Mouse (Mus musculus) liver, embryonic 13.5 days (tissue): ENCODE measurements around the gene Abcc4. TPM values are rescaled to one million over a fixed set of nuclear protein-coding genes. Genes with fewer than 3 reads are reported as not detected.

Experiments used
- ATAC-seq: fragments of 200-750 bp; cut with Nextera tagmentation; 2 replicates; pipeline ENCODE4 v1.8.0; 2017; ENCODE audit warnings: low read depth, mild to moderate bottlenecking, moderate number of reproducible peaks, moderate library complexity
- DNase-seq: peaks from one replicate; pipeline ENCODE4 v3.0.0; 2022
- H3K27ac ChIP-seq: fragments of 300-500 bp; sonication (generic); 2 replicates; pipeline ENCODE4 v1.5.1; 2015; ENCODE audit warnings: moderate library complexity, mild to moderate bottlenecking, inconsistent platforms
- H3K27me3 ChIP-seq: fragments of 300-500 bp; sonication (generic); 2 replicates; pipeline ENCODE4 v1.6.1; 2015; ENCODE audit warnings: mild to moderate bottlenecking, inconsistent platforms
- H3K36me3 ChIP-seq: fragments of 300-500 bp; sonication (generic); 2 replicates; pipeline ENCODE4 v1.6.1; 2015; ENCODE audit warnings: mild to moderate bottlenecking, inconsistent platforms
- H3K4me1 ChIP-seq: fragments of 300-500 bp; sonication (generic); replicated peaks from 2 replicates; pipeline ENCODE4 v1.6.1; 2015; ENCODE audit warnings: inconsistent platforms
- H3K4me2 ChIP-seq: fragments of 300-500 bp; sonication (generic); 2 replicates; pipeline ENCODE4 v1.6.1; 2015; ENCODE audit warnings: inconsistent platforms, mild to moderate bottlenecking, moderate library complexity
- H3K4me3 ChIP-seq: fragments of 300-500 bp; sonication (generic); replicated peaks from 2 replicates; pipeline ENCODE4 v1.5.1; 2015; ENCODE audit warnings: mild to moderate bottlenecking, inconsistent platforms
- H3K9ac ChIP-seq: fragments of 300-500 bp; sonication (generic); 2 replicates; pipeline ENCODE4 v1.6.1; 2015; ENCODE audit warnings: mild to moderate bottlenecking, inconsistent platforms
- H3K9me3 ChIP-seq: fragments of 300-500 bp; sonication (generic); replicated peaks from 2 replicates; pipeline ENCODE4 v1.6.1; 2016; ENCODE audit warnings: inconsistent platforms
- WGBS: fragments of 180-500 bp; shearing (Covaris S2); methylation state at CpG from one replicate; pipeline ENCODE4 v1.1.7; 2015; ENCODE audit not compliant: insufficient replicate concordance; 5-methylcytosine and 5-hydroxymethylcytosine counted together
- polyA plus RNA-seq: library from polyadenylated mRNA; unstranded; fragments of >200 nt; fragmentation: Nextera tagmentation; extraction: Ambion mirVana; gene quantifications from 2 replicates; pipeline ENCODE4 v1.2.1, GENCODE M21; 2015

Gene Abcc4
- polyA plus RNA-seq, 1 experiment from 2014 or later = 1.7 TPM

DNA sequence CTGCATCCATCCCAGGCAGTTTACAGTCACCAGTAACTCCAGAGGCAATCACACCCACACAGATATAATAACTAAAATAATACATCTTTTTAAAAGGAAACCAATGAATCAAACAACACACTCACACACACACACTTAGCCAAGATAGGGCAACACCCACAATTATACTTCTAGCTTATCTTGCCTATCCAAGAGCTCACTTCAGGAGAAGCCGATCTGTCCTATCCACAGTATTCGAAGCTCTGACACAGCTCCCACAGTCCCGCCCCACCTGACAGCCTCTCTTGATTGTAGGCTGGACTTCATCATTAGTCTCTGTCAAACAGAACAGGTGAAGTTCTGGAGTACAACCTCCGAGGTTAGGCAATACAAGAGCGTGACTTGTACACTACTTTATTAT, 19.4 kb upstream of the Abcc4 start:
- no peak overlapping the region for H3K4me3 ChIP-seq
- H3K27me3 ChIP-seq = no peaks in the 10 kb centered on the region
- DNase-seq (no peak), ATAC-seq (no peak)
- H3K9ac ChIP-seq = no peak overlapping the region
- H3K9me3 ChIP-seq = no peaks in the 10 kb centered on the region
- H3K4me2 ChIP-seq = no peak overlapping the region
- no peak overlapping the region for H3K27ac ChIP-seq
- H3K36me3 ChIP-seq = no peaks in the 10 kb centered on the region
- 51% methylated on average over 5 of the region's 5 CpGs for WGBS
- H3K4me1 ChIP-seq = no peaks in the 10 kb centered on the region; the same call in 1 of the 2 replicates

- H3K36me3 ChIP-seq = no peaks in the 10 kb centered on the region
- DNase-seq = no peak
- H3K9me3 ChIP-seq = no peaks in the 10 kb centered on the region
- H3K27me3 ChIP-seq = no peaks in the 10 kb centered on the region; the same call in 1 of the 2 replicates
- H3K4me1 ChIP-seq = no peaks in the 10 kb centered on the region
- no peak overlapping the region for H3K4me2 ChIP-seq
- ATAC-seq = no peak
- H3K9ac ChIP-seq = no peak overlapping the region
- no peak overlapping the region for H3K27ac ChIP-seq
- WGBS = 60% methylated on average over 11 of the region's 11 CpGs
- no peak overlapping the region for H3K4me3 ChIP-seq
Observed at GRCm38 (mm10) chr14:118723920-118724693, 18.1 kb upstream of the Abcc4 start.

- Histone ChIP-seq H3K27me3 (peaks cover 14% of the 10 kb centered on the region), H3K36me3 (no peaks in the 10 kb centered on the region), H3K4me2 (no peak overlapping the region), H3K9ac (no peak overlapping the region), H3K4me3 (no peak overlapping the region), H3K27ac (no peak overlapping the region), H3K4me1 (no peaks in the 10 kb centered on the region), H3K9me3 (no peaks in the 10 kb centered on the region)
- ATAC-seq (no peak), DNase-seq (no peak)
- 65% methylated on average over 10 of the region's 10 CpGs for WGBS
Observed at GRCm38 (mm10) chr14:118719566-118720174, 13.7 kb upstream of the Abcc4 start.

DNA sequence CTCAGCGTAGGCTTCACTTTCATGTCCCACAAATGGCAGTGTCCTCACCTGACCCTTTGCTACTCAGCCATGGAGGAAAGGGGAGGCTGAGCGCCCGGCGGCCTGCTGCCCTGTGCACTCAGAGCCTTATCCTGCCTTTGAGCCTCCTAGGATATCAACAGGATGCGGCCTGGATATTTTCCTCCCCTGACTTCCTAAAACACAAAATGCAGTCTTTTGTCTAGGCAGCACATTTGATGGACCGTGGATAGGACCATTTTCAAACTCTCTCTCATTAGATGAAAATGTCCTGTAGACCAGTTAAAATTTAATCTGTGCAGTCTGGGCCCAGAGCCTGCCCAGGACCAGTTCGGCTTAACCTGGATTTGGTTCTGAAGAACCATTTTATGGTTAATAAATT, 12.6 kb upstream of the Abcc4 start:
- Histone ChIP-seq H3K9me3 (no peaks in the 10 kb centered on the region), H3K27me3 (peaks cover 23% of the 10 kb centered on the region), H3K27ac (no peak overlapping the region), H3K4me3 (no peak overlapping the region), H3K9ac (no peak overlapping the region), H3K4me2 (no peak overlapping the region), H3K4me1 (peaks cover 1% of the 10 kb centered on the region), H3K36me3 (no peaks in the 10 kb centered on the region)
- no peak for DNase-seq
- no peak for ATAC-seq
- 51% methylated on average over 7 of the region's 7 CpGs for WGBS

GRCm38 (mm10) chr14:118716372-118717312, 10.6 kb upstream of the Abcc4 start:
- H3K4me2 ChIP-seq = no peak overlapping the region
- H3K27me3 ChIP-seq = peaks cover 39% of the 10 kb centered on the region
- H3K4me1 ChIP-seq = peaks cover 7% of the 10 kb centered on the region
- ATAC-seq (no peak), DNase-seq (no peak)
- H3K9me3 ChIP-seq = no peaks in the 10 kb centered on the region
- H3K36me3 ChIP-seq = no peaks in the 10 kb centered on the region
- H3K4me3 ChIP-seq = no peak overlapping the region
- WGBS = 71% methylated on average over 16 of the region's 16 CpGs
- no peak overlapping the region for H3K27ac ChIP-seq
- no peak overlapping the region for H3K9ac ChIP-seq

DNA sequence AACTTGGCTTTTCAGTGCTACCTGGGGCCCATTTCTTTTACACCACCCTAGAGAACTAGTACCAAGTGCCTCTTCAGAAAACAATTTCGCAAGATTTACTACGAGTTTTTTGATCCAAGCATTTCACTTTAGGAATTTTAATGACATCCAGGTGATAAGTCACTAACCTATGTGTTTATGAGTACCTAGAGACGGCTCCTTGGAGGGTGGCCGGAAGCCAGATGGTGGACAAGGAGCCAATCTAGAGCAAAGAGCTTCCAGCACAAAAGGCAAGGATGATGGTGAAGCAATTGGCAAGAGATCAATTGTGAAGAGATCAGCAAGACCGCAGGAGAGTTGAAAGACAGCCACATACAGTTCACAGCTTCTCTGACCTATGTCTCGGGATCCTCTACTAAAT, 8.7 kb upstream of the Abcc4 start:
- Histone ChIP-seq H3K27ac (no peak overlapping the region), H3K4me2 (no peak overlapping the region), H3K4me3 (no peak overlapping the region), H3K9me3 (no peaks in the 10 kb centered on the region), H3K9ac (no peak overlapping the region), H3K36me3 (no peaks in the 10 kb centered on the region), H3K27me3 (peaks cover 40% of the 10 kb centered on the region), H3K4me1 (peaks cover 13% of the 10 kb centered on the region)
- WGBS = 72% methylated on average over 6 of the region's 6 CpGs
- DNase-seq = no peak
- ATAC-seq = no peak

GRCm38 (mm10) chr14:118714320-118714719, 8.3 kb upstream of the Abcc4 start:
- H3K4me3 ChIP-seq = no peak overlapping the region
- no peak overlapping the region for H3K4me2 ChIP-seq
- 67% methylated on average over 2 of the region's 2 CpGs for WGBS
- no peak overlapping the region for H3K27ac ChIP-seq
- ATAC-seq = no peak
- H3K4me1 ChIP-seq = peaks cover 17% of the 10 kb centered on the region
- DNase-seq = no peak
- peaks cover 40% of the 10 kb centered on the region for H3K27me3 ChIP-seq
- no peaks in the 10 kb centered on the region for H3K36me3 ChIP-seq
- H3K9me3 ChIP-seq = no peaks in the 10 kb centered on the region
- no peak overlapping the region for H3K9ac ChIP-seq

DNA sequence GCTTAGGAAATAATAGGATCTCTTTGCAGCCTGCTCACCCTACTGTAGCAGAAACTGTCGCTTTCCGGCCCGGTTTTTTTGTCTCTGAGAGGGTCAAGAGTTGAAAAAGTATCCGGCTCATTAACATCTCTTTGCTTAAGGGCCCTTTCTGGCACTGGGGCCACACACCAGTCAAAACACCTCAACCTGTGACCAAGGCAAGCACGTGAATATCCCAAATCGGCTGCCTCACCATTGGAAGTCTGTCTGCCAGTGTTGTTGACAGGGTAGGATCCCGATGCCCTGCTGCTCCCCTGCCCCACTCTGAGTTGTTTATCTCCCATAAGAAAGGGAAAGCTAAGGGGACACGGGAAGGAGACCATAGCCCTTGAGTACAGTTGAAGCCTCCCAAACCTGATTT, 7.8 kb upstream of the Abcc4 start:
- no peak overlapping the region for H3K27ac ChIP-seq

DNA sequence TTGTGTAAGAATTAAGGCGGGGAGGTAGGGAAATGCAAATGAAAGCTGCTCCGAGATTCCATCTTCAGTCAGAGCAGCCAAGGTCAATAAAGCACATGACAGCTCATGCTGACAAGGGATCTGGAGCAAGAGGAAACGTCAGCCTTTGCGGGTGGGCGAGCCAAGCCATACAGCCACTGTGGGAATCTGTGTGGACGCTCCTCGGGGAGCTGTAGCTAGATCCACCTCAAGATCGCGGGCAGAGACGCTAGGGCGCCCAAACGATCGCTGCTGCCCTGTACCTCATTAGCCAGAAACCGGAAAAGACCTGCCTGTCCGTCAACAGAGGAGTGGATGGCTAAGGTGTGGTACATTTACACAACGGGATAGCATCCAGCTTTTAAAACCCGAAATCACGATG, 7.4 kb upstream of the Abcc4 start:
- peak overlapping the region; percentile 29 for H3K4me3 ChIP-seq
- no peak overlapping the region for H3K9ac ChIP-seq
- WGBS = 5% methylated on average over 18 of the region's 18 CpGs
- H3K4me2 ChIP-seq = peak overlapping the region; percentile 55
- H3K36me3 ChIP-seq = no peaks in the 10 kb centered on the region
- H3K9me3 ChIP-seq = no peaks in the 10 kb centered on the region
- no peak for ATAC-seq
- H3K27me3 ChIP-seq = peaks cover 40% of the 10 kb centered on the region
- no peak overlapping the region for H3K27ac ChIP-seq
- DNase-seq = no peak
- H3K4me1 ChIP-seq = peaks cover 19% of the 10 kb centered on the region

More for the DNA sequence above, 7.8 kb upstream of the Abcc4 start:
- H3K27me3 ChIP-seq = peaks cover 40% of the 10 kb centered on the region
- no peak overlapping the region for H3K9ac ChIP-seq
- no peak for DNase-seq
- ATAC-seq = no peak
- H3K4me2 ChIP-seq = peak overlapping the region; percentile 55
- H3K36me3 ChIP-seq = no peaks in the 10 kb centered on the region
- WGBS = 23% methylated on average over 8 of the region's 8 CpGs
- H3K4me1 ChIP-seq = peaks cover 19% of the 10 kb centered on the region
- H3K9me3 ChIP-seq = no peaks in the 10 kb centered on the region
- H3K4me3 ChIP-seq = no peak overlapping the region

DNA sequence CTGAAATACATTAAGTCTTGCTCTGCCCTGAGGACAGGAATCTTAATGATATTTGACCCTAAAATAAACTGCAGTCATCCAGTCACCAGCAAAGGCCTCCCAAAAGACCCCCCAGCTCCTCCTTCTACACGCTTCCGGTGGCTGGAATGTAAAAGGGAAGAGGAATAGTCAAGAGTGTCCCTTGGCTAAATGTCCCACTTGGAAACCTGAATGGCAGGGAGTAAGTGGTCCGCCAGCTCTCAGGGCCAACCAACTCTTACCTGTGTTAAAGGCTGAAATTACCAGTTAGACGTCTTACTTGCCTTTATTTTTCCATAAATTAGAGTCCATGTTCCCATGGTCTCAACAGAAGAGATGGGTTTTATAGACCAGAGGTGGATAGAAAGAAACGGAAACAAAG, 6.9 kb upstream of the Abcc4 start:
- Histone ChIP-seq H3K4me2 (peak overlapping the region; percentile 55), H3K27ac (no peak overlapping the region), H3K9ac (no peak overlapping the region), H3K4me1 (peaks cover 19% of the 10 kb centered on the region), H3K4me3 (peak overlapping the region; percentile 29; the same call in 1 of the 2 replicates), H3K9me3 (no peaks in the 10 kb centered on the region), H3K36me3 (no peaks in the 10 kb centered on the region), H3K27me3 (peaks cover 40% of the 10 kb centered on the region)
- WGBS = 53% methylated on average over 5 of the region's 5 CpGs
- ATAC-seq (no peak), DNase-seq (no peak)

GRCm38 (mm10) chr14:118710945-118711344, 4.9 kb upstream of the Abcc4 start:
- H3K4me2 ChIP-seq = no peak overlapping the region
- H3K9me3 ChIP-seq = no peaks in the 10 kb centered on the region
- H3K36me3 ChIP-seq = no peaks in the 10 kb centered on the region
- H3K4me3 ChIP-seq = no peak overlapping the region
- peaks cover 36% of the 10 kb centered on the region for H3K27me3 ChIP-seq
- DNase-seq (no peak), ATAC-seq (no peak)
- H3K4me1 ChIP-seq = peaks cover 30% of the 10 kb centered on the region
- H3K27ac ChIP-seq = no peak overlapping the region
- no peak overlapping the region for H3K9ac ChIP-seq
